Mouse (Mus musculus) midbrain, embryonic 15.5 days (tissue): ENCODE measurements around the gene Naa38. TPM values are rescaled to one million over a fixed set of nuclear protein-coding genes. Genes with fewer than 3 reads are reported as not detected.

Experiments
- ATAC-seq: fragments of 200-750 bp; cut with Nextera tagmentation; replicated peaks from 2 replicates; pipeline ENCODE4 v1.8.0; 2017; ENCODE audit warnings: moderate TSS enrichment
- H3K27ac ChIP-seq: fragments of 300-500 bp; sonication (generic); 2 replicates; pipeline ENCODE4 v1.5.1; 2015; ENCODE audit warnings: mild to moderate bottlenecking, inconsistent platforms
- H3K27me3 ChIP-seq: fragments of 300-500 bp; sonication (generic); replicated peaks from 2 replicates; pipeline ENCODE4 v1.6.1; 2015; ENCODE audit warnings: inconsistent platforms
- H3K36me3 ChIP-seq: fragments of 300-500 bp; sonication (generic); replicated peaks from 2 replicates; pipeline ENCODE4 v1.6.1; 2015; ENCODE audit warnings: inconsistent platforms
- H3K4me1 ChIP-seq: fragments of 300-500 bp; sonication (generic); 2 replicates; pipeline ENCODE4 v1.6.1; 2015; ENCODE audit warnings: inconsistent platforms
- H3K4me2 ChIP-seq: fragments of 300-500 bp; sonication (generic); 2 replicates; pipeline ENCODE4 v1.6.1; 2015; ENCODE audit warnings: inconsistent platforms, mild to moderate bottlenecking, moderate library complexity
- H3K4me3 ChIP-seq: fragments of 300-500 bp; sonication (generic); 2 replicates; pipeline ENCODE4 v1.5.1; 2015; ENCODE audit warnings: mild to moderate bottlenecking, inconsistent platforms
- H3K9ac ChIP-seq: fragments of 300-500 bp; sonication (generic); 2 replicates; pipeline ENCODE4 v1.6.1; 2015; ENCODE audit warnings: mild to moderate bottlenecking, inconsistent platforms
- H3K9me3 ChIP-seq: fragments of 300-500 bp; sonication (generic); 2 replicates; pipeline ENCODE4 v1.6.1; 2016; ENCODE audit warnings: inconsistent platforms
- WGBS: fragments of 180-500 bp; shearing (Covaris S2); methylation state at CpG from one replicate; pipeline ENCODE4 v1.1.7; 2015; ENCODE audit warnings: mixed read lengths; 5-methylcytosine and 5-hydroxymethylcytosine counted together
- polyA plus RNA-seq: library from polyadenylated mRNA; unstranded; fragments of >200 nt; fragmentation: Nextera tagmentation; extraction: Ambion mirVana; gene quantifications from 2 replicates; pipeline ENCODE4 v1.2.1, GENCODE M21; 2015

Gene Naa38
- polyA plus RNA-seq, 1 experiment from 2014 or later: 101 TPM

DNA sequence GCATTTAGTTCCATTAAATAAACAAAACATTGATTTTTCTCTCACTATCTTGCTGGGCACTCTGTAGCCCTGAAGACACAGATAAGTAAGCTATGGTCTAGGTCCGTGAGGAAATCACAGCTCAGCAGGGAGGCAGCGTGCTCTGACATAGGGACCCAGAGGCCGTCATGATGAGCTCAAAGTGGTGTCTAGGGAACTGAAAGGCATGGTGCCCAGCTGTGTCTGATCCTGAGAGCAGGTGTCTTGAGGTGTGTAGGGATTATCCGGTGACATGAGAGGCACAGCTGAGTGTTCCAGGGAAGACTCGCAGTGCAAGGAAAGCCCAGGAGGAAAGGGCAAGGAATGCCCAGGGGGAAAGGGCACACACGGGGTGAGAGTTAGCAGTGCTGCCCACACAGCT, 37.9 kb downstream of the Naa38 start:
- 67% methylated on average over 6 of the region's 6 CpGs for whole genome bisulfite sequencing
- no peak for ATAC-seq

DNA sequence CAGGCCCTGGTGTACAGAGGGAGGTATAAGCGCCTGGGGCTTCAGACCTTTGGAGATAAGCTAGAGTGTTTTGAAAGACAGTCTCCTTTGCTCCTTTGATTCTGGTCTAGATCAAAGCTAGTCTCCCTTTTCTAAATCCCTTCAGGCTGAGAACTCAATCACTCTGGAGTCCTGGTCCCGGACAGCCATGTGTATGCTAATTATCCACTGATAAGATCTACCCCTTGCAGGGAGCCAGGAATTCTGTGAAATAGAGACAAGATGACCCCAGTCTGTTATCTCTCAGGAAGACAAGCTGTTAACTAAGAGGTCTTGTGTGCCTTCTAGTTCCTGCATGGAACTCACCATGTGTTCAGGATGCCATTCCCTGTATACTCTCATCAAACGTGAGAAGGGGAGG, 42.0 kb downstream of the Naa38 start:
- Histone ChIP-seq H3K9ac (no peak overlapping the region), H3K27me3 (no peaks in the 10 kb centered on the region), H3K4me2 (no peak overlapping the region), H3K27ac (no peak overlapping the region), H3K4me3 (no peak overlapping the region), H3K4me1 (peaks cover 1% of the 10 kb centered on the region; the same call in 1 of the 2 replicates), H3K36me3 (no peaks in the 10 kb centered on the region), H3K9me3 (no peaks in the 10 kb centered on the region)
- no peak for ATAC-seq
- WGBS: 44% methylated on average over 3 of the region's 3 CpGs

More for the DNA sequence above, 37.9 kb downstream of the Naa38 start:
- no peaks in the 10 kb centered on the region for H3K9me3 ChIP-seq
- H3K36me3 ChIP-seq: no peaks in the 10 kb centered on the region
- no peak overlapping the region for H3K9ac ChIP-seq
- H3K4me1 ChIP-seq: peaks cover 3% of the 10 kb centered on the region; the same call in 1 of the 2 replicates
- H3K27me3 ChIP-seq: no peaks in the 10 kb centered on the region
- H3K4me2 ChIP-seq: no peak overlapping the region
- no peak overlapping the region for H3K4me3 ChIP-seq
- H3K27ac ChIP-seq: no peak overlapping the region

- Histone ChIP-seq H3K27ac (no peak overlapping the region), H3K4me1 (no peaks in the 10 kb centered on the region; the same call in 1 of the 2 replicates), H3K4me2 (no peak overlapping the region), H3K9ac (no peak overlapping the region), H3K36me3 (no peaks in the 10 kb centered on the region), H3K4me3 (no peak overlapping the region), H3K9me3 (no peaks in the 10 kb centered on the region), H3K27me3 (no peaks in the 10 kb centered on the region)
- WGBS: 54% methylated on average over 5 of the region's 5 CpGs
- no peak for ATAC-seq
These were observed 48.0 kb downstream of the Naa38 start for GRCm38 (mm10) chr11:69443328-69443727.

Other genes starting within 250 kb of the Naa38 start
- 0.28 and 0.41 TPM in 2 replicates for gene Alox12b, start 238.5 kb upstream of the Naa38 start, polyA plus RNA-seq
- gene Alox8, start 197.6 kb upstream of the Naa38 start, polyA plus RNA-seq: 0.25 and 0.87 TPM in 2 replicates
- gene Gucy2e, start 158.5 kb upstream of the Naa38 start, polyA plus RNA-seq: 0.75 and 0.92 TPM in 2 replicates
- gene Cntrob, start 71.7 kb upstream of the Naa38 start, polyA plus RNA-seq: 22.1 and 22.2 TPM in 2 replicates
- 182 and 184 TPM in 2 replicates for gene Trappc1, start 71.5 kb upstream of the Naa38 start, polyA plus RNA-seq
- 4.1 and 4.9 TPM in 2 replicates for gene Kcnab3, start 69.2 kb upstream of the Naa38 start, polyA plus RNA-seq
- gene Rnf227, start 55.0 kb upstream of the Naa38 start, polyA plus RNA-seq: 278 and 308 TPM in 2 replicates
- gene Chd3, start 26.1 kb upstream of the Naa38 start, polyA plus RNA-seq: 98.2 and 102 TPM in 2 replicates
- 32.7 and 33.5 TPM in 2 replicates for gene Cyb5d1, start 144 bp downstream of the Naa38 start, polyA plus RNA-seq
- 6.5 and 7.0 TPM in 2 replicates for gene Tmem88, start 2.7 kb downstream of the Naa38 start, polyA plus RNA-seq
- 41.3 and 45.3 TPM in 2 replicates for gene Kdm6b, start 18.2 kb downstream of the Naa38 start, polyA plus RNA-seq
- 4.5 and 5.7 TPM in 2 replicates for gene Dnah2, start 153.6 kb downstream of the Naa38 start, polyA plus RNA-seq
- 178 and 188 TPM in 2 replicates for gene Efnb3, start 164.7 kb downstream of the Naa38 start, polyA plus RNA-seq
- gene Wrap53, start 184.8 kb downstream of the Naa38 start, polyA plus RNA-seq: 21.4 and 23.2 TPM in 2 replicates
- gene Trp53, start 184.9 kb downstream of the Naa38 start, polyA plus RNA-seq: 60.4 and 70.1 TPM in 2 replicates
- gene Atp1b2, start 210.5 kb downstream of the Naa38 start, polyA plus RNA-seq: 60.0 and 60.9 TPM in 2 replicates
- not detected in 2 replicates for gene Shbg, start 222.4 kb downstream of the Naa38 start, polyA plus RNA-seq
- gene Sat2, start 226.5 kb downstream of the Naa38 start, polyA plus RNA-seq: 23.5 and 24.9 TPM in 2 replicates
- 40.6 and 47.0 TPM in 2 replicates for gene Fxr2, start 237.5 kb downstream of the Naa38 start, polyA plus RNA-seq